Mouse (Mus musculus): ENCODE measurements around the gene C330021F23Rik. TPM values are rescaled to one million over a fixed set of nuclear protein-coding genes. Genes with fewer than 3 reads are reported as not detected.

C330021F23Rik gene
- polyA plus RNA-seq, 2 experiments: 0.36 to 0.41 TPM

- no peaks in the 10 kb centered on the region for H3K36me3 ChIP-seq (ENCODE audit: control insufficient read depth, insufficient read depth, low read length)
- DNase-seq (ENCODE audit: low spot score): no peak
- ATAC-seq (ENCODE audit: low FRiP score, low read depth): peak; percentile 16; the same call in 1 of the 2 replicates
- TF ChIP-seq POLR2A (IDR thresholded peaks at IDR 0.05; ENCODE audit: borderline replicate concordance, extremely low read depth, insufficient read depth, insufficient read length): no peak
- H3K27ac ChIP-seq (replicated peaks; ENCODE audit: low read depth, low read length): no peak overlapping the region
- H3K4me1 ChIP-seq (ENCODE audit: control insufficient read depth, insufficient read depth, low read length): peaks cover 4% of the 10 kb centered on the region; the same call in 1 of the 2 replicates
- 0 out of 2 replicates have a peak, but pooled peaks cover 4% of the 10 kb centered on the region for H3K27me3 ChIP-seq (ENCODE audit: control insufficient read depth, insufficient read depth, low read length)
- 1% methylated on average over 11 of the region's 11 CpGs for WGBS
- H3K9ac ChIP-seq (ENCODE audit: low read depth, low read length, severe bottlenecking): peak overlapping the region; percentile 70
- peak overlapping the region; percentile 72 for H3K4me3 ChIP-seq (replicated peaks; ENCODE audit: low read length)
- no peaks in the 10 kb centered on the region for H3K9me3 ChIP-seq (ENCODE audit: control insufficient read depth, low read length)
- H3K4me2 ChIP-seq (replicated peaks; ENCODE audit: low read depth, low read length, severe bottlenecking): peak overlapping the region; percentile 94
These were observed 20.5 kb downstream of the C330021F23Rik start for GRCm38 (mm10) chr8:3588258-3588633.

GRCm38 (mm10) chr8:3593470-3593869 is 25.7 kb downstream of the C330021F23Rik start:
- Histone ChIP-seq H3K4me2 (replicated peaks; ENCODE audit: low read depth, low read length, severe bottlenecking) (no peak overlapping the region), H3K9ac (ENCODE audit: low read depth, low read length, severe bottlenecking) (no peak overlapping the region), H3K4me3 (replicated peaks; ENCODE audit: low read length) (no peak overlapping the region), H3K27ac (replicated peaks; ENCODE audit: low read depth, low read length) (no peak overlapping the region), H3K36me3 (ENCODE audit: control insufficient read depth, insufficient read depth, low read length) (peaks cover 5% of the 10 kb centered on the region; the same call in 1 of the 2 replicates), H3K27me3 (ENCODE audit: control insufficient read depth, insufficient read depth, low read length) (no peaks in the 10 kb centered on the region), H3K9me3 (ENCODE audit: control insufficient read depth, low read length) (no peaks in the 10 kb centered on the region), H3K4me1 (ENCODE audit: control insufficient read depth, insufficient read depth, low read length) (no peaks in the 10 kb centered on the region)
- WGBS: 67% methylated on average over 3 of the region's 3 CpGs
- no peak for TF ChIP-seq POLR2A (IDR thresholded peaks at IDR 0.05; ENCODE audit: borderline replicate concordance, extremely low read depth, insufficient read depth, insufficient read length)
- no peak for DNase-seq (ENCODE audit: low spot score)
- ATAC-seq (ENCODE audit: low FRiP score, low read depth): no peak

- Histone ChIP-seq H3K36me3 (ENCODE audit: control insufficient read depth, insufficient read depth, low read length) (peaks cover 6% of the 10 kb centered on the region; the same call in 1 of the 2 replicates), H3K9me3 (ENCODE audit: control insufficient read depth, low read length) (no peaks in the 10 kb centered on the region), H3K9ac (ENCODE audit: low read depth, low read length, severe bottlenecking) (no peak overlapping the region), H3K27me3 (ENCODE audit: control insufficient read depth, insufficient read depth, low read length) (no peaks in the 10 kb centered on the region), H3K4me3 (replicated peaks; ENCODE audit: low read length) (no peak overlapping the region), H3K27ac (replicated peaks; ENCODE audit: low read depth, low read length) (no peak overlapping the region), H3K4me1 (ENCODE audit: control insufficient read depth, insufficient read depth, low read length) (no peaks in the 10 kb centered on the region), H3K4me2 (replicated peaks; ENCODE audit: low read depth, low read length, severe bottlenecking) (no peak overlapping the region)
- ATAC-seq (ENCODE audit: low FRiP score, low read depth): no peak
- no peak for TF ChIP-seq POLR2A (IDR thresholded peaks at IDR 0.05; ENCODE audit: borderline replicate concordance, extremely low read depth, insufficient read depth, insufficient read length)
- no peak for DNase-seq (ENCODE audit: low spot score)
- WGBS: 94% methylated on average over 2 of the region's 2 CpGs
These were observed 26.7 kb downstream of the C330021F23Rik start for GRCm38 (mm10) chr8:3594466-3594865.

- H3K36me3 ChIP-seq (ENCODE audit: control insufficient read depth, insufficient read depth, low read length): peaks cover 12% of the 10 kb centered on the region
- H3K27me3 ChIP-seq (ENCODE audit: control insufficient read depth, insufficient read depth, low read length): no peaks in the 10 kb centered on the region
- 63% methylated on average over 3 of the region's 3 CpGs for WGBS
- ATAC-seq (ENCODE audit: low FRiP score, low read depth) (no peak), DNase-seq (ENCODE audit: low spot score) (no peak)
- no peak overlapping the region for H3K4me3 ChIP-seq (replicated peaks; ENCODE audit: low read length)
- H3K9me3 ChIP-seq (ENCODE audit: control insufficient read depth, low read length): no peaks in the 10 kb centered on the region
- TF ChIP-seq POLR2A (IDR thresholded peaks at IDR 0.05; ENCODE audit: borderline replicate concordance, extremely low read depth, insufficient read depth, insufficient read length): no peak
- H3K4me1 ChIP-seq (ENCODE audit: control insufficient read depth, insufficient read depth, low read length): no peaks in the 10 kb centered on the region
- H3K27ac ChIP-seq (replicated peaks; ENCODE audit: low read depth, low read length): no peak overlapping the region
- H3K4me2 ChIP-seq (replicated peaks; ENCODE audit: low read depth, low read length, severe bottlenecking): no peak overlapping the region
- no peak overlapping the region for H3K9ac ChIP-seq (ENCODE audit: low read depth, low read length, severe bottlenecking)
These were observed 30.3 kb downstream of the C330021F23Rik start for GRCm38 (mm10) chr8:3598054-3598453.

- Histone ChIP-seq H3K27ac (replicated peaks; ENCODE audit: low read depth, low read length) (no peak overlapping the region), H3K4me2 (replicated peaks; ENCODE audit: low read depth, low read length, severe bottlenecking) (no peak overlapping the region), H3K36me3 (ENCODE audit: control insufficient read depth, insufficient read depth, low read length) (peaks cover 21% of the 10 kb centered on the region), H3K4me3 (replicated peaks; ENCODE audit: low read length) (no peak overlapping the region), H3K9ac (ENCODE audit: low read depth, low read length, severe bottlenecking) (no peak overlapping the region), H3K27me3 (ENCODE audit: control insufficient read depth, insufficient read depth, low read length) (no peaks in the 10 kb centered on the region), H3K9me3 (ENCODE audit: control insufficient read depth, low read length) (no peaks in the 10 kb centered on the region), H3K4me1 (ENCODE audit: control insufficient read depth, insufficient read depth, low read length) (no peaks in the 10 kb centered on the region)
- no peak for ATAC-seq (ENCODE audit: low FRiP score, low read depth)
- no peak for TF ChIP-seq POLR2A (IDR thresholded peaks at IDR 0.05; ENCODE audit: borderline replicate concordance, extremely low read depth, insufficient read depth, insufficient read length)
- no peak for DNase-seq (ENCODE audit: low spot score)
- 63% methylated on average over 1 of the region's 1 CpGs for WGBS
These were observed 31.4 kb downstream of the C330021F23Rik start for GRCm38 (mm10) chr8:3599219-3599618.

- Histone ChIP-seq H3K9me3 (ENCODE audit: control insufficient read depth, low read length) (no peaks in the 10 kb centered on the region), H3K36me3 (ENCODE audit: control insufficient read depth, insufficient read depth, low read length) (peaks cover 29% of the 10 kb centered on the region), H3K4me2 (replicated peaks; ENCODE audit: low read depth, low read length, severe bottlenecking) (no peak overlapping the region), H3K27ac (replicated peaks; ENCODE audit: low read depth, low read length) (no peak overlapping the region), H3K4me3 (replicated peaks; ENCODE audit: low read length) (no peak overlapping the region), H3K27me3 (ENCODE audit: control insufficient read depth, insufficient read depth, low read length) (no peaks in the 10 kb centered on the region), H3K4me1 (ENCODE audit: control insufficient read depth, insufficient read depth, low read length) (no peaks in the 10 kb centered on the region), H3K9ac (ENCODE audit: low read depth, low read length, severe bottlenecking) (no peak overlapping the region)
- DNase-seq (ENCODE audit: low spot score) (no peak), ATAC-seq (ENCODE audit: low FRiP score, low read depth) (no peak)
- WGBS: 90% methylated on average over 6 of the region's 6 CpGs
- no peak for TF ChIP-seq POLR2A (IDR thresholded peaks at IDR 0.05; ENCODE audit: borderline replicate concordance, extremely low read depth, insufficient read depth, insufficient read length)
These were observed 32.6 kb downstream of the C330021F23Rik start for GRCm38 (mm10) chr8:3600401-3600800.

Measured in limb, embryonic 14.5 days (tissue).